Mouse (Mus musculus) neutrophil, adult 83 days (primary cell): ENCODE data around the gene Uts2r. TPM values are rescaled to one million over a fixed set of nuclear protein-coding genes. Genes with fewer than 3 reads are reported as not detected.

Experiments
- total RNA-seq, 2 experiments: library from RNA; stranded (reverse); gene quantifications; one replicate each; pipeline ENCODE4 v1.2.4; 2023

Uts2r gene
- total RNA-seq = not detected

DNA sequence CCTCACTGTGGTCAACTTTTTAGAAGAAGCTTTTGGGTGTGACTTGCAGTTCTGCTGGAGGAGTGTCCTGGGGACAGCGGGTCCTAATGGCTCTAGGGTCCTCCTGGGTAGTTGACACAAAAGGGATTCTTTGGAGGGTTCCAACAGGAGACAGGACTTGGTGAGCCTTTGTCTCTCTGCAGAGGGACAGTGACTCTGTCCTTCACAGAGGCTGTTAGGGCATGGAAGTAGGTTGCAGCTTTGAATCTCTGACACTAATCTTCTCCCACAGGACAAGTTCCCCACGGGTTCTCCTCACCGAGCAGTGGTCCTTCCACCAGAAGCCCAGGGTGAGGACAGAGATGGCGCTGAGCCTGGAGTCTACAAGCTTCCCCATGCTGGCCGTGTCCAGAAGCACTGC is at the start of gene Uts2r:
Gene Uts2r, plus strand, starts transcription at position 301 of the 400 bp plus-strand sequence.

DNA sequence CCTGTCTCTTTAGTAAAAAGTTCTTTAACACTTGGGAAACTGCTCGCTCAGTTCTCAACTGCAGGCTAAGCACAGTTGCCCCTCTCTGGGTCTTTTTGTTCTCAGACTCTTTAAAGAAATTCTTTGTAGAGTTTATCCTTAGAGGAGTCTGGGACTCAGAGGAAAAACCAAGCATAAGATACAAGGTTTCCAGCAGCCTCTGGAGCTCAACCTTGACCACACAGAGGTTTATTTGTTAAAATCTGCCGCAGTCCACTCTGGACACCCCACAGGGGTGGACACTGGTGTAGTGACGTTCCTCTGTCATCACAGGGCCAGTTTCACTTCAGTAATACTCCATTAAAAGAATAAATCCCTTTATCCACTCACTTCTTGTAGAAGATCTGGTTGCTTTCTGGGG is 41.5 kb upstream of the Uts2r start, which contains the start of gene Tex19.2:
Gene Tex19.2, minus strand, starts transcription at position 101 of the 400 bp plus-strand sequence.

DNA sequence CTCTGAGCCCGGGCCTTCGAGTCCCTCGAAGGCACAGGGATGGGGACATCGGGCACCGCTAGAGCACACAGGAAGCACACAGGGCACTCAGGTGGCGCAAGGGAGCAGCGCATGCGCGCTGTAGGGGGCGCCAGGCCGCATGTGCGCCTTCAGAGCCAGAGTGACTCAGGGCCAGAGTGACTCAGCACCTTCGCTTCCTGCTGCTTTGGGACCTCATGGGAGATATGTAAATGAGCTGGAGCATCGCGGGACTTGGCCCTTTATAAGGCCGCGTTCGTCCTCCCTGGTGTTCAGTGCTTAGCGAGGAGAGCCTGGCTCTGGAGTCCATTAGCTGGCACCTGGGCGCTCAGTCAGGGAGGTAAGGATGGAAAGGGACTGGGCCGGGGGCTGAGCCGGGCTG is 14.2 kb upstream of the Uts2r start, which contains the start of gene Tex19.1:
Gene Tex19.1, plus strand, starts transcription at position 279 of the 400 bp plus-strand sequence.

DNA sequence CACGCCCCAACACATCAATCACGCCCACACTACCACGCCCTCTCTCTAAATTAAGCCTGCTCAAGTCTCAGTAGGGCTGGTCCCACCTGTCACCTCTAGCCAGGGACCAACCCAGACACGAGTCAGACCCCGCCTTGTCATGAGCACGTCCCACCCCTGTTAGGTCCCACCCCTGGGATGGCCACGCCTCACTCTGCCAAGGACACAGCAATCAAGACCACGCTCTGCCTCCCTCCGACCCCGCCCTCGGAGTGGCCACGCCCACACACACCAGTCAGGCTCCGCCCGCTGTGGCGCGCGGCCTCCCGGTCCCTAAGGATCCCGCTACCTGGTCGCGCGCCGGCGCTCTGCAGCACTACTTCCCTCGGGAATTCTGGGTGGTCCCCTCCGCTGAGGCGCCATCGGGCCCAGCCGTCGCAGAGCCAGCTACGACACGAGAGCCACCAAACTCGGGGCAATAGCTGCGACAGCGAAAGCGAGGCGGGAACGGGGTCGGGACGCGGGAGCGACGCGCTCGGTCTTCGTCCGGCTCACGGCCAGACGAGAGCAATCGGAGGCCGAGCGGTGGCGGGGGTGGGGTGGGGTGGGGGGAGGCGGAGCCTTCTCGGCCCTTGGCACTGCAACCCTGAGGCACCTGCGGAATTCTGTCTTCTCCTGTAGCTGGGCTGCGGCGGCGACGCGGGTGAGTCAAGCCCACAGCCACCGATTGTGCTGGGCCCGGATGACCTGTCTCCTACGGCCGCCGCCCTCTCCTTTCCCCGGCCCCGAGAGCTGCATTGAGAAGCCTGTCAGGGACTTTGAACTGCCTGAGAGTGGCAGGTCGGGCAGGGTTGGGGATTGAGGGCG is 44.3 kb downstream of the Uts2r start, which contains the start of the genes Hexdc and Ogfod3:
Gene Hexdc, plus strand, starts transcription at position 273 of the 846 bp plus-strand sequence.
Gene Ogfod3, minus strand, starts transcription at position 551 of the 846 bp plus-strand sequence.

Other genes starting within 250 kb of the Uts2r start
- 1 to 10 TPM; 4.2 to 4.5 TPM for gene Ccdc57, start 227.4 kb upstream of the Uts2r start, total RNA-seq
- gene Slc16a3, start 211.8 kb upstream of the Uts2r start, total RNA-seq = 100 to 1,000 TPM; 484 to 693 TPM
- 10 to 100 TPM; 84.9 to 91.3 TPM for gene Csnk1d, start 168.9 kb upstream of the Uts2r start, total RNA-seq
- gene Cd7, start 120.9 kb upstream of the Uts2r start, total RNA-seq = 1 to 10 TPM; 1.7 to 2.5 TPM
- gene Sectm1b, start 96.7 kb upstream of the Uts2r start, total RNA-seq = not detected
- gene Sectm1a, start 79.1 kb upstream of the Uts2r start, total RNA-seq = under 1 TPM in 1 of 2 experiments, not detected in 1; 0.44 TPM
- not detected for gene Tex19.2, start 41.6 kb upstream of the Uts2r start, total RNA-seq
- not detected for gene Tex19.1, start 14.1 kb upstream of the Uts2r start, total RNA-seq
- 1 to 10 TPM; 3.3 to 3.5 TPM for gene Hexdc, start 44.2 kb downstream of the Uts2r start, total RNA-seq
- gene Ogfod3, start 44.4 kb downstream of the Uts2r start, total RNA-seq = 1 to 10 TPM; 4.1 to 4.6 TPM
- 10 to 100 TPM; 62.2 to 63.1 TPM for gene Cybc1, start 69.1 kb downstream of the Uts2r start, total RNA-seq
- gene Narf, start 77.0 kb downstream of the Uts2r start, total RNA-seq = 10 to 100 TPM; 45.0 to 45.6 TPM
- gene Foxk2, start 99.7 kb downstream of the Uts2r start, total RNA-seq = 10 to 100 TPM; 26.5 to 26.9 TPM
- gene Wdr45b, start 194.2 kb downstream of the Uts2r start, total RNA-seq = 10 to 100 TPM; 54.7 to 61.4 TPM
- not detected for gene Rab40b, start 228.0 kb downstream of the Uts2r start, total RNA-seq